Mouse (Mus musculus) layer of hippocampus, adult 2 months (tissue): ENCODE data around the gene Olfr891. TPM values are rescaled to one million over a fixed set of nuclear protein-coding genes. Genes with fewer than 3 reads are reported as not detected.
"Not testable (repeated sequence)": the region's sequence is repeated elsewhere in the genome, so short reads cannot be mapped to it uniquely, and the experiment has no call there.

Source experiments
- DNase-seq, 2 experiments: peaks; one replicate each; pipeline ENCODE4 v3.0.0; 2022; ENCODE audit warnings: low spot score in 2 of 2
- H3K27ac ChIP-seq: fragments of 200-600 bp; 2 replicates; pipeline ENCODE4 v1.8.1; 2022
- H3K4me3 ChIP-seq: fragments of 200-600 bp; 2 replicates; pipeline ENCODE4 v1.8.1; 2022; ENCODE audit warnings: mild to moderate bottlenecking
- CTCF ChIP-seq: fragments of 200-600 bp; conservative IDR thresholded peaks from 2 replicates; pipeline ENCODE4 v1.8.1; 2022; ENCODE audit warnings: antibody characterized with exemption, mild to moderate bottlenecking, moderate library complexity
- long read RNA-seq, 2 experiments: library from polyadenylated mRNA; stranded (forward); transcript quantifications; one replicate each; pipeline ENCODE4 v2.0.0; 2021; ENCODE audit warnings: borderline mapping rate in 2 of 2
- total RNA-seq, 2 experiments: library from RNA; stranded (reverse); gene quantifications; 2 replicates each; pipeline ENCODE4 v1.2.3; 2021

The Olfr891 gene
- not detected for total RNA-seq
- long read RNA-seq, experiment 1: 0 reads
- long read RNA-seq, experiment 2: 0 reads

GRCm38 (mm10) chr9:38180721-38181120, at the start of gene Olfr891:
Olfr891 (minus strand) TSS chr9:38180821.
- H3K27ac ChIP-seq: no peak within 1 kb of the TSS

GRCm38 (mm10) chr9:38217755-38218154, 37.1 kb upstream of the Olfr891 start, which contains the start of gene Olfr894:
Olfr894 (plus strand) TSS chr9:38218055.
- Histone ChIP-seq H3K27ac (no peak within 1 kb of the TSS), H3K4me3 (no peak within 1 kb of the TSS)
- no peak for TF ChIP-seq CTCF
- DNase-seq: no peak

More at GRCm38 (mm10) chr9:38180721-38181120, at the start of gene Olfr891:
- no peak within 1 kb of the TSS for H3K4me3 ChIP-seq
- no peak for TF ChIP-seq CTCF
- no peak for DNase-seq

GRCm38 (mm10) chr9:38208065-38208464, 27.4 kb upstream of the Olfr891 start, which contains the start of gene Olfr893:
Olfr893 (plus strand) TSS chr9:38208365.
- DNase-seq: no peak
- no peak within 1 kb of the TSS for H3K27ac ChIP-seq
- no peak within 1 kb of the TSS for H3K4me3 ChIP-seq
- TF ChIP-seq CTCF: no peak

DNA sequence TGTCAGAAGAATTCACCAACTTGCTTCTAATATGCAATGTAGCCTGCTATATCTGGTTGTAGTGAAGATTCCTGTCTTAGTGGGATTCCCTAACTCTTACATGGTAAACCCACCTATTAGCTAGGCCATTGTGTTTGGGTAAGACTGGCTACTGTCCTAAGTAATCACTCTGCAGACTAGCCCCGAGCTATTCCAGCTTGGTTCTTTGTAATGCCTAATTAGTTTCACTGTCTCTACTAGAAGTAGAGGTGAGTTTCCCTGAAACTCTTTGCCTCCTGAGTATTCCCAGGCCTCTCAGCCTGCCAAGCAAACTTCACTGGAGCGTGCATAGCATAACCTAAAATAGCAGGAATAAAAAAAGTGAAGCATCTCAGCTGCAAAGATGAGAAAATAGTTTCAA, 12.3 kb downstream of the Olfr891 start:
- DNase-seq, H3K4me3 ChIP-seq: not testable (repeated sequence)

DNA sequence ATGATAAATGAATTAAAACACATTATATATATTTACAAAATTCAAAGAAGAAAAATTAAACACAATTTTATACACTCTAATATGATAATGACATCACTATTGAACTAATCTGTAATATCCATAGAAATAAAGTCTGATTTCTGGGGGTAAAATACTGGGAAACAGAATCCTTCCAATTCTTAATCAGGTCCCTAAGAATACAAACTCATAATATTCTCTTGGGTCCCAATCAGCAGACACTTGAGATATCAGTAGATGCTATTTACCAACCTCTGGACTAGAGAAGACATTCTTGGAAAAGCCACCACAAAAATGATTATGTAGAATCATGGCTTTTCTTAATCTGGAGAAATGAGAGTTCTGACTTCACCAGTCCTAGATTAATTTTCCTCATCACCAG, 38.4 kb downstream of the Olfr891 start, which contains the start of gene Olfr890:
Gene Olfr890, plus strand, starts transcription at position 301 of the 400 bp plus-strand sequence.
- Histone ChIP-seq H3K4me3 (no peak within 1 kb of the TSS), H3K27ac (no peak within 1 kb of the TSS)
- no peak for TF ChIP-seq CTCF
- DNase-seq: no peak

More for the DNA sequence above, 12.3 kb downstream of the Olfr891 start:
- not testable (repeated sequence) for H3K27ac ChIP-seq

Other genes with a start within 250 kb of the Olfr891 start
- gene Olfr881, start 189.0 kb downstream of the Olfr891 start, total RNA-seq: not detected
- gene Olfr883, start 155.0 kb downstream of the Olfr891 start, total RNA-seq: not detected
- gene Olfr884, start 134.3 kb downstream of the Olfr891 start, total RNA-seq: not detected
- not detected for gene Olfr885, start 119.5 kb downstream of the Olfr891 start, total RNA-seq
- gene Olfr887, start 96.7 kb downstream of the Olfr891 start, total RNA-seq: not detected
- gene Olfr888, start 72.7 kb downstream of the Olfr891 start, total RNA-seq: not detected
- not detected for gene Olfr889, start 65.6 kb downstream of the Olfr891 start, total RNA-seq
- not detected for gene Olfr890, start 38.3 kb downstream of the Olfr891 start, total RNA-seq
- not detected for gene Olfr893, start 27.5 kb upstream of the Olfr891 start, total RNA-seq
- gene Olfr894, start 37.2 kb upstream of the Olfr891 start, total RNA-seq: not detected
- gene Olfr143, start 72.0 kb upstream of the Olfr891 start, total RNA-seq: not detected
- gene Olfr895, start 87.0 kb upstream of the Olfr891 start, total RNA-seq: not detected
- gene Olfr896-ps1, start 110.3 kb upstream of the Olfr891 start, total RNA-seq: not detected
- not detected for gene Olfr25, start 148.2 kb upstream of the Olfr891 start, total RNA-seq
- gene Olfr898, start 167.6 kb upstream of the Olfr891 start, total RNA-seq: not detected
- not detected for gene Olfr250, start 186.1 kb upstream of the Olfr891 start, total RNA-seq
- gene Olfr251, start 196.3 kb upstream of the Olfr891 start, total RNA-seq: not detected
- not detected for gene Olfr147, start 220.9 kb upstream of the Olfr891 start, total RNA-seq
- gene Olfr901, start 248.6 kb upstream of the Olfr891 start, total RNA-seq: not detected